Mouse (Mus musculus) cerebellum, adult 2 months (tissue): Measurements from ENCODE around the gene Spp2.

Source experiments
- CTCF ChIP-seq: fragments of 200-500 bp; IDR thresholded peaks from 2 replicates; pipeline ENCODE4 v1.5.1; 2011; ENCODE audit warnings: low read depth, mild to moderate bottlenecking, control low read depth, low read length, moderate library complexity, borderline replicate concordance; ENCODE audit not compliant: insufficient read depth
- POLR2A ChIP-seq: fragments of 200-500 bp; IDR thresholded peaks from 2 replicates; pipeline ENCODE4 v1.6.1; 2011; ENCODE audit warnings: low read length, control low read depth, borderline replicate concordance; ENCODE audit not compliant: insufficient read depth

GRCm38 (mm10) chr1:88391632-88392031 lies 15.1 kb upstream of the Spp2 start:
- no peak for TF ChIP-seq CTCF
- TF ChIP-seq POLR2A = no peak
